Mouse (Mus musculus): ENCODE data around the gene Endod1. TPM values are rescaled to one million over a fixed set of nuclear protein-coding genes. Genes with fewer than 3 reads are reported as not detected.

Endod1 gene
- polyA plus RNA-seq, 1 experiment from 2014 or later, result 25.0 TPM

DNA sequence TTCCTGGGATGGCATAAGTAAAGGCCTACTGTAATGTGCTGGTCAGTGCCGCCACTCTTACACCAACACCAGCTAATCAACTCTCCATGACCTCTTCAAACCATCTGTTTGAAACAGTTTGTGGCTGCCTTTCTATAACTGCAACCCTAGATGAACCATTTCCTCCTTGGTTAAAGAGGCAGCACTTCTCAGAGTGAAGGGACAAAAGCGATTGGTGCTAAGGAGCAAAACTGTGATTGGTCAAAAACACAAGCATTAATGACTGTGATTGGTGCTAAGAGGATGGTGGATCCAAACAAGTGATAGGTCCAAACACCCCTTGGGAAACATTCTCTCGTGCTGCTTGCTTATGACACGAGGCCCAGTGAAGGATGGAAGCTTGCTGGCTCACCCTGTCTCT, 45.5 kb downstream of the Endod1 start:
- no peak overlapping the region for H3K9ac ChIP-seq
- WGBS, result 72% methylated on average over 4 of the region's 4 CpGs
- no peak overlapping the region for H3K4me2 ChIP-seq (replicated peaks)
- no peak for ATAC-seq (ENCODE audit: insufficient number of reproducible peaks, low FRiP score, low TSS enrichment, low read depth)
- no peaks in the 10 kb centered on the region for H3K9me3 ChIP-seq (replicated peaks)
- H3K36me3 ChIP-seq, result peaks cover 8% of the 10 kb centered on the region
- H3K27ac ChIP-seq (replicated peaks), result no peak overlapping the region
- no peak overlapping the region for H3K4me3 ChIP-seq (replicated peaks)
- no peaks in the 10 kb centered on the region for H3K4me1 ChIP-seq
- H3K27me3 ChIP-seq, result no peaks in the 10 kb centered on the region

DNA sequence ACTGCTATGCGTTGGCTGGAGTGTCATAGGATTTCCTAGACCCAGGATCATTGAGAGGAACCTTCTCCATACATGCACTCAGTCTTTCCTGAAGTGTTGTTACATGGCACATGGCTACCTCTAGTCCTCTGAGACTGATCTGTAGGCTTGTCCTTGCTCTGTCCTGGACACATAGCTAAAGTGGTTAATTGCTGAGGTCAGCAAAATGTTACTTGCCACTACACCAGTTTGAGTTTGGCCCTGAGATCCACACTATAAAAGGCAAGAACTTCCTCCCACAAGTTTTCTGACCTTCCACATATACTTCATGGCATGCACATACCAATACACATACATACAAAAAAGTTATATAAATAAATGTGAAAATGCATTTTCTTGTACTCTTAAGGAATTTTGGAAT, 64.7 kb downstream of the Endod1 start:
- H3K9me3 ChIP-seq (replicated peaks), result no peaks in the 10 kb centered on the region
- H3K4me1 ChIP-seq, result no peaks in the 10 kb centered on the region
- no peaks in the 10 kb centered on the region for H3K27me3 ChIP-seq
- peaks cover 68% of the 10 kb centered on the region for H3K36me3 ChIP-seq
- no peak overlapping the region for H3K27ac ChIP-seq (replicated peaks)
- 100% methylated on average over 1 of the region's 1 CpGs for WGBS
- H3K4me2 ChIP-seq (replicated peaks), result no peak overlapping the region
- no peak for ATAC-seq (ENCODE audit: insufficient number of reproducible peaks, low FRiP score, low TSS enrichment, low read depth)
- no peak overlapping the region for H3K4me3 ChIP-seq (replicated peaks)
- H3K9ac ChIP-seq, result no peak overlapping the region

DNA sequence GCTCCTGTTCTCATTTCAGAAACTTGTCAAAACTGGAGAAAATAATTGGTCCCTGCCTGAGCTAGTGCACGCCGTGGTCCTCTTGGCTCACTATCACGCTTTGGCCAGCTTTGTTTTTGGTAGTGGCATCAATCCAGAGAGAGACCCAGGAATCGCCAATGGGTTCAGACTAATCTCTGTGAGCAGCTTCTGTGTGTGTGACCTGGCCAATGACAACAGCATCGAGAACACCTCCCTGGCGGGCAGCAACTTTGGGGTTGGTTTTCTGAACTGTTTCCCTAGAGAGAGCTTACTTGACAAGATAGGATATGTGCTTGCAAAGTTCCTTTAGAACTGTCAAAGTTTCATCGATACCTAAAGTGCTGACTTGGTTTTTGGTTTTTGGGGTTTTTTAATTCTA, 66.8 kb downstream of the Endod1 start:
- H3K4me2 ChIP-seq (replicated peaks), result no peak overlapping the region
- H3K4me1 ChIP-seq, result no peaks in the 10 kb centered on the region
- no peak overlapping the region for H3K9ac ChIP-seq
- H3K36me3 ChIP-seq, result peaks cover 63% of the 10 kb centered on the region
- ATAC-seq (ENCODE audit: insufficient number of reproducible peaks, low FRiP score, low TSS enrichment, low read depth), result no peak
- no peak overlapping the region for H3K4me3 ChIP-seq (replicated peaks)
- no peak overlapping the region for H3K27ac ChIP-seq (replicated peaks)
- no peaks in the 10 kb centered on the region for H3K9me3 ChIP-seq (replicated peaks)
- no peaks in the 10 kb centered on the region for H3K27me3 ChIP-seq
- WGBS, result 85% methylated on average over 7 of the region's 7 CpGs

DNA sequence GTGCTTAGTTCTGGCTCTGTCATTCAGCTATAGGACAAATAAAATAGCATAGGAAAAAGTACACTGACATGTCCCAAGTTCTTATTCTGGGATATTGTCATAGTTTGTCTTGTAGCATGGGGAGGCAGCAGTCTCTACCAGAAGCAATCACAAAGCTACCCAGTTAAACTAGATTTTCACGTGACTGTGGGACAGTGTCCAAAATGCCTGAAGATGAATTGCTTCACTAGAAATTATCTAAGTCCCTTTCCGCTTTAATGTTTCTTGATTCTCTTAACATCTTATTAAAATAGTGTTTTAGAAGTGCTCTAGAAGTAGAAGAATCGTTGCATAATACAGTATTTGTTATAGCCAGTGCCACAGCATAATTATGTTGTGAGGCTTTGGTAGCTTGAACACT, 67.3 kb downstream of the Endod1 start:
- no peak overlapping the region for H3K4me2 ChIP-seq (replicated peaks)
- H3K4me3 ChIP-seq (replicated peaks), result no peak overlapping the region
- 74% methylated on average over 3 of the region's 3 CpGs for WGBS
- no peaks in the 10 kb centered on the region for H3K27me3 ChIP-seq
- no peak for ATAC-seq (ENCODE audit: insufficient number of reproducible peaks, low FRiP score, low TSS enrichment, low read depth)
- no peaks in the 10 kb centered on the region for H3K9me3 ChIP-seq (replicated peaks)
- no peaks in the 10 kb centered on the region for H3K4me1 ChIP-seq
- H3K27ac ChIP-seq (replicated peaks), result no peak overlapping the region
- H3K36me3 ChIP-seq, result peaks cover 58% of the 10 kb centered on the region
- H3K9ac ChIP-seq, result no peak overlapping the region

DNA sequence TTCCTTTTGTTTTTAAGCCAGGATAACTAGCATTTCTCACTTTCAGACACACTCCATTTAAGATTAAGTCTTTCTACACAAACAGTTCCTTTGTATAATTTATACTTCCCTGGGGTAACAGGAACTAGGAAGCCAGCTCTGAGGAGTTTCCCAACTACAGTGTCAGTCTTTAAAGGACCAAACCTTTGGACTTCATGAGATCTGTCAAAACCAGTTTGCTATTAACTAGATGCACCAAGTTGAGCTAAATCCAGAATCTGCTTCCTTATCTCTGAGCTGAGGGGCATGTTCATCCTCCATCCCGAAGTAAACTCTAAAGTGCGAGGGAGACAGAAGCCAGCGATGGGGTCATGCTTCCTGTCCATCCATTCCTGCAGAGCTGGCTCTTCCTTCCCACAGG, 74.0 kb downstream of the Endod1 start:
- Histone ChIP-seq H3K4me3 (replicated peaks) (no peak overlapping the region), H3K27ac (replicated peaks) (no peak overlapping the region), H3K4me1 (no peaks in the 10 kb centered on the region), H3K36me3 (peaks cover 27% of the 10 kb centered on the region), H3K9ac (no peak overlapping the region), H3K9me3 (replicated peaks) (no peaks in the 10 kb centered on the region), H3K27me3 (no peaks in the 10 kb centered on the region), H3K4me2 (replicated peaks) (no peak overlapping the region)
- 89% methylated on average over 3 of the region's 3 CpGs for WGBS
- ATAC-seq (ENCODE audit: insufficient number of reproducible peaks, low FRiP score, low TSS enrichment, low read depth), result no peak

DNA sequence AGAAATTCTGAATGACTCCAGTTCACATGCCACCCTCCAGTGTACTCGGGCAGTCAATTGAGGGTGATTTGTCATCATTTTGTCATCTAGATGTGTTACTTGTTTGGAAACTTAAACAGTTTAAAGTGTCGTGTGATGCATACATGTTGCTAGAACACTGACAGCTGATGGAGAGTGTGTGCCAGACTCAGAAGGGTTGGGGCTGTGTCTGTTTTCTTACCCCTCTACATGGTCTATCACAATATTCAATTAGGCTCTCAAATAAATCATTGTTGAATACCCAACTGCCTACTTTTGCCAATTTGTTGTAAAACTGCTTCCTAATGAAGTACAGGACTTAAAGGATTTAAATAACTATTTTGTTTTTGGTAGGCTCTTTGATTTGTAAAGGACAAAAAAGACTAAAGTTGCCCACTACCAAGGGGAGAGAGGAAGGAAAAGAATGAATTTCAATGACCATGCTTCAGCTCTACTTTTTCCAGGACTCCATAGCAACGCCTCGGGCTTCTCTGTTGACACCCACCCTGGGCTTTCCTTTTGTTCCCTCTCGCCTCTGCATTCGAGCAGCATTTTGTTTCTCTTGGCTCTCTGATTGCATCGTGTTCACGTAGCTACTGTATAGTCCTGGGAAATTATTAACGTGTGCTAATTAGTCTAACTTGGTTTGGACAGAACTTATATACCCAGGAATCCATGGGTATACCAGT, 76.9 kb downstream of the Endod1 start:
- Histone ChIP-seq H3K27me3 (no peaks in the 10 kb centered on the region), H3K36me3 (peaks cover 17% of the 10 kb centered on the region), H3K4me1 (peaks cover 8% of the 10 kb centered on the region), H3K4me3 (replicated peaks) (no peak overlapping the region), H3K9me3 (replicated peaks) (no peaks in the 10 kb centered on the region), H3K9ac (no peak overlapping the region), H3K27ac (replicated peaks) (no peak overlapping the region), H3K4me2 (replicated peaks) (no peak overlapping the region)
- ATAC-seq (ENCODE audit: insufficient number of reproducible peaks, low FRiP score, low TSS enrichment, low read depth), result no peak
- 73% methylated on average over 9 of the region's 9 CpGs for WGBS

Other genes starting within 250 kb of the Endod1 start
- 16.2 and 17.7 TPM in 2 replicates for gene Sesn3, start 106.4 kb downstream of the Endod1 start, polyA plus RNA-seq (2015; fragmentation: Nextera tagmentation; extraction: Ambion mirVana)
- gene Kdm4d, start 119.0 kb upstream of the Endod1 start, polyA plus RNA-seq (2015; fragmentation: Nextera tagmentation; extraction: Ambion mirVana), result 0.55 and 0.85 TPM in 2 replicates
- 144 and 152 TPM in 2 replicates for gene Cwc15, start 119.1 kb upstream of the Endod1 start, polyA plus RNA-seq (2015; fragmentation: Nextera tagmentation; extraction: Ambion mirVana)